Mouse (Mus musculus): ENCODE data around the gene Cemip2. TPM values are rescaled to one million over a fixed set of nuclear protein-coding genes. Genes with fewer than 3 reads are reported as not detected.

Gene Cemip2
- polyA plus RNA-seq, 1 experiment from 2014 or later: 33.8 TPM

DNA sequence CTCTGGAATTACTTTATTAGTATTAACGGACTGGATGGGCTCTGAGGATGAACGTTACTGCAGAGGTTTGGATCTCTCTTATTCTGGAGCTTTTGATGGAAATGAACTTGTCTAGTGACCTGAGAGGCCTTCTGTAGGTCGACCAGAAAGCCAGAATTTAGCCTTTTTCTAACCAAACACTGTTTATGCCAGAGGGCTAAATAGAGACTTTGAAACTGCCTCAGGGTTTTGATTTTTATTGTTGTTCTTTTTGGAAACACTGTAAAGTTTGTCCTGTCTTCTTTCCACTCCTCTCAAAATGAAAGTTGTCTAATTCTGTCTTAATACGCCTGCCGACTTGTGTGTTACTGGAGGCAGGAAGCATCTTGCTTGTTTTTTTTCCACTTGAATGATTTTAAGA lies 46.0 kb downstream of the Cemip2 start:
- peaks cover 60% of the 10 kb centered on the region for H3K36me3 ChIP-seq (ENCODE audit: control insufficient read depth, insufficient read depth, low read length)
- WGBS: 85% methylated on average over 5 of the region's 5 CpGs

DNA sequence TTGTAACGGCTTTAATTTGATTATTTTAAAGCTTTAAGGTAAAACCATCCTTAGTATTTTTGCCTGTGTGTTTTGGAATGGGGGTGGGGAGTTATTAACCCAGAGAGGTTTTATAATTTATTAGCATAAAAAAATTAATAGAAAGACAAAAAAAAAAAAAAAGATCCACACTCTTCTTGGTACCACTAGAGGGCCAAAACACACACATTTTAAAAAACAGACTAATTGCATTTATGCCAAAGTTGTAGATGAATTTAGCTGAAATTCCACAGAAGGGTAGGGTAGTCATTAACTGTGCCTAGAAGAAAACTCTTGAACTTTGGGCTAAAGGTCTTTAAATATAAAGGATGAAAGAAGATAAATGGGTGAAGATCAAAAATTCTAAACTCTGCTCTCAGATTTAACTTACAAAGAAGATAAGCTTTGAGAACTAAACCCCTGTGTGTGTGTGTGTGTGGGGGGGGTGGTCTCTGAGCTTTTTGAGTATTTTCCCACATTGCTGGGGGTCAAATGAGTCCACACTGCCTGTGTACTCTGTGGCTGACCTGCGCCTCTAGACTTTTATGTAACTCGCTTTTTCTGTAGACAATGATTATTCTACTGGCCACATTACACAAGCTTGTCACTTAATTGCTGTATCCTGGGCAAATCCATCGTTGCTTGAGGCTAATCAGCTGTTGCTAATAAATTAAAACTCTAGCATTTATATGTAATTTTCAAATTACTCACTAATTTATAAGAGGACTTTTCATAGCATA lies 47.2 kb downstream of the Cemip2 start:
- no peak overlapping the region for H3K27ac ChIP-seq (replicated peaks; ENCODE audit: low read depth, low read length)
- DNase-seq (ENCODE audit: low spot score): no peak
- peaks cover 7% of the 10 kb centered on the region; the same call in 1 of the 2 replicates for H3K4me1 ChIP-seq (ENCODE audit: control insufficient read depth, insufficient read depth, low read length)
- H3K4me2 ChIP-seq (ENCODE audit: low read depth, low read length): no peak overlapping the region
- no peak overlapping the region for H3K4me3 ChIP-seq (ENCODE audit: low read depth, low read length)
- H3K9me3 ChIP-seq (ENCODE audit: control insufficient read depth, low read length): no peaks in the 10 kb centered on the region
- no peak overlapping the region for H3K9ac ChIP-seq (ENCODE audit: low read depth, low read length)
- no peak for ATAC-seq (ENCODE audit: low read depth)
- 69% methylated on average over 4 of the region's 4 CpGs for WGBS
- H3K27me3 ChIP-seq (replicated peaks; ENCODE audit: control insufficient read depth, insufficient read depth, low read length): no peaks in the 10 kb centered on the region
- H3K36me3 ChIP-seq (ENCODE audit: control insufficient read depth, insufficient read depth, low read length): peaks cover 61% of the 10 kb centered on the region

More for the DNA sequence above, 46.0 kb downstream of the Cemip2 start:
- ATAC-seq (ENCODE audit: low read depth) (no peak), DNase-seq (ENCODE audit: low spot score) (no peak)
- no peaks in the 10 kb centered on the region for H3K9me3 ChIP-seq (ENCODE audit: control insufficient read depth, low read length)
- H3K27me3 ChIP-seq (replicated peaks; ENCODE audit: control insufficient read depth, insufficient read depth, low read length): no peaks in the 10 kb centered on the region
- H3K4me1 ChIP-seq (ENCODE audit: control insufficient read depth, insufficient read depth, low read length): peaks cover 7% of the 10 kb centered on the region; the same call in 1 of the 2 replicates
- H3K9ac ChIP-seq (ENCODE audit: low read depth, low read length): no peak overlapping the region
- no peak overlapping the region for H3K4me2 ChIP-seq (ENCODE audit: low read depth, low read length)
- H3K4me3 ChIP-seq (ENCODE audit: low read depth, low read length): no peak overlapping the region
- no peak overlapping the region for H3K27ac ChIP-seq (replicated peaks; ENCODE audit: low read depth, low read length)

GRCm38 (mm10) chr19:21833416-21833992 lies 55.4 kb downstream of the Cemip2 start:
- Histone ChIP-seq H3K36me3 (ENCODE audit: control insufficient read depth, insufficient read depth, low read length) (peaks cover 81% of the 10 kb centered on the region), H3K4me1 (ENCODE audit: control insufficient read depth, insufficient read depth, low read length) (no peaks in the 10 kb centered on the region), H3K27ac (replicated peaks; ENCODE audit: low read depth, low read length) (peak overlapping the region; percentile 52), H3K4me3 (ENCODE audit: low read depth, low read length) (no peak overlapping the region), H3K4me2 (ENCODE audit: low read depth, low read length) (no peak overlapping the region), H3K9me3 (ENCODE audit: control insufficient read depth, low read length) (no peaks in the 10 kb centered on the region), H3K9ac (ENCODE audit: low read depth, low read length) (no peak overlapping the region), H3K27me3 (replicated peaks; ENCODE audit: control insufficient read depth, insufficient read depth, low read length) (no peaks in the 10 kb centered on the region)
- no peak for ATAC-seq (ENCODE audit: low read depth)
- DNase-seq (ENCODE audit: low spot score): peak; percentile 75
- 55% methylated on average over 12 of the region's 12 CpGs for WGBS

GRCm38 (mm10) chr19:21834952-21835351 lies 56.8 kb downstream of the Cemip2 start:
- H3K4me2 ChIP-seq (ENCODE audit: low read depth, low read length): no peak overlapping the region
- H3K27ac ChIP-seq (replicated peaks; ENCODE audit: low read depth, low read length): no peak overlapping the region
- no peak overlapping the region for H3K4me3 ChIP-seq (ENCODE audit: low read depth, low read length)
- no peaks in the 10 kb centered on the region for H3K9me3 ChIP-seq (ENCODE audit: control insufficient read depth, low read length)
- H3K36me3 ChIP-seq (ENCODE audit: control insufficient read depth, insufficient read depth, low read length): peaks cover 79% of the 10 kb centered on the region
- H3K27me3 ChIP-seq (replicated peaks; ENCODE audit: control insufficient read depth, insufficient read depth, low read length): no peaks in the 10 kb centered on the region
- H3K4me1 ChIP-seq (ENCODE audit: control insufficient read depth, insufficient read depth, low read length): no peaks in the 10 kb centered on the region
- WGBS: 77% methylated on average over 7 of the region's 7 CpGs
- DNase-seq (ENCODE audit: low spot score) (peak; percentile 74), ATAC-seq (ENCODE audit: low read depth) (no peak; the same call in 1 of the 2 replicates)
- H3K9ac ChIP-seq (ENCODE audit: low read depth, low read length): no peak overlapping the region

GRCm38 (mm10) chr19:21850721-21851120 lies 72.6 kb downstream of the Cemip2 start:
- DNase-seq (ENCODE audit: low spot score) (no peak), ATAC-seq (ENCODE audit: low read depth) (no peak)
- WGBS: 90% methylated on average over 10 of the region's 10 CpGs
- no peak overlapping the region for H3K9ac ChIP-seq (ENCODE audit: low read depth, low read length)
- no peaks in the 10 kb centered on the region for H3K4me1 ChIP-seq (ENCODE audit: control insufficient read depth, insufficient read depth, low read length)
- no peak overlapping the region for H3K4me2 ChIP-seq (ENCODE audit: low read depth, low read length)
- H3K27ac ChIP-seq (replicated peaks; ENCODE audit: low read depth, low read length): no peak overlapping the region
- H3K27me3 ChIP-seq (replicated peaks; ENCODE audit: control insufficient read depth, insufficient read depth, low read length): no peaks in the 10 kb centered on the region
- no peaks in the 10 kb centered on the region for H3K9me3 ChIP-seq (ENCODE audit: control insufficient read depth, low read length)
- H3K36me3 ChIP-seq (ENCODE audit: control insufficient read depth, insufficient read depth, low read length): peaks cover 91% of the 10 kb centered on the region
- no peak overlapping the region for H3K4me3 ChIP-seq (ENCODE audit: low read depth, low read length)

DNA sequence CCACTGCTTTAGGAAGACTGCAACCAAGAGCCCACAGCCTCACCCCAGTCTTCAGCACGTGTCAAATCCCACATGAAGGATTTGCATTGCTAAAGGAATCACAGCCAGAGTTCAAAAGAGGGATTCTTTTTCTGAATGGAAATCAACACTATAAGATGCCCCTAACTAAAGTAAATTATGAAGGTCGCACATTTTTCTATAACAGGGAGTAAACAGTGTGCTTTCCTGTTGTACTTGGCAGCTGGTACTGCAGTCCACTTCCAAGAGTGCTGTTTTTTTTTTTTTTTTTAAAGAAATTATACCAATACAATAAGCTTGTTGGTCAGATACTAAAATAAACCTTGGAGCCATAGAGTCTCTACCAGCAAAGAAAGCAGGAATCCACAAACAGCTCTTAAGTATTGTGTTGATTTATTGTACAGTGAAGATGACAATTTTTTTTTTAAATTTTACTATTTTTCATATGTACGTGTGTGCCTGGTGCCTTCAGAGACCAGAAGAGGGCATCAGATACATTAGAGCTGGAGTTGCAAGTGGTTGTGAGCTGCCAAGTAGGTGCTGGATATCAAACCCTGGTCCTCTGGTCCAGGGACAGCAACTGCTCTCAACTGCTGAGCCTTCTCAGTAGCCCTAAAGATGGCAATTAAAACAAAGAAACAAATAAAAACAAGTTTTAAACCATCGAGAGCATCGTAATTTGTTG lies 76.5 kb downstream of the Cemip2 start:
- Histone ChIP-seq H3K4me2 (ENCODE audit: low read depth, low read length) (no peak overlapping the region), H3K9ac (ENCODE audit: low read depth, low read length) (no peak overlapping the region), H3K27ac (replicated peaks; ENCODE audit: low read depth, low read length) (no peak overlapping the region), H3K36me3 (ENCODE audit: control insufficient read depth, insufficient read depth, low read length) (peaks cover 81% of the 10 kb centered on the region), H3K9me3 (ENCODE audit: control insufficient read depth, low read length) (no peaks in the 10 kb centered on the region), H3K4me3 (ENCODE audit: low read depth, low read length) (no peak overlapping the region), H3K27me3 (replicated peaks; ENCODE audit: control insufficient read depth, insufficient read depth, low read length) (no peaks in the 10 kb centered on the region), H3K4me1 (ENCODE audit: control insufficient read depth, insufficient read depth, low read length) (no peaks in the 10 kb centered on the region)
- no peak for DNase-seq (ENCODE audit: low spot score)
- no peak for ATAC-seq (ENCODE audit: low read depth)
- WGBS: 88% methylated on average over 5 of the region's 5 CpGs

DNA sequence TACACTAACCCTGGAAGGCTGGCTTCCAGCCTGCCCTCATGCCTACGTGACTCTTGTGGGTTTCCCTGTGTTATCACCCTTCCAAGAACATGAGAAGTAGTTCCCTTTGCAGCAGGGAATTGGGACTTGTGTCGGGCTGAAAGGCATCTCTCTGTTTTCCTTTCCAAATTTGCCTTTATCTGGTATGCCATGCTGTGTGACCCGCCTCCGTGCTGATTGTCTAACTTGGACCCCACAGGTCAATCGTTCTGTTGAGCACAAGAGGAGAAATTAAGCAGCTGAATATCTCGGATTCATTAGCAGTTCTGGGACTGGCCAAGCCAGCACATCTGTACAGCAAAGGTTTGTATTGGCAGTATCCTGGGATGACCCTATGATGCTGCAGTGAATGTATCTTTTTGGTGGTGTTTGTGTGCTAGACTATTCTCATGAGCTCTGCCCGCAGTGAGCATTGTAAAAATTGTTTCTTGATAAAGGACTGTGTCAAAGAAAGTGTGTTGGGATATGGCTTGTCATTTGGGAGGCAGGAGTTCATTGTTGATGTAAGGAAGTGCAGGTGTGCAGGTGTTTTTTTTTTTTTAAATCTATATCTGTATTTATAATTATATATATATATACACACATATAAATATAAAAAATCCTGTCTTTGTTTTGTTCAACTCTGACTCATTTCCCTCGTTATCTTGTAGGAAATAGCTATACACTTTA lies 77.4 kb downstream of the Cemip2 start:
- WGBS: 90% methylated on average over 8 of the region's 8 CpGs
- no peak overlapping the region for H3K9ac ChIP-seq (ENCODE audit: low read depth, low read length)
- H3K9me3 ChIP-seq (ENCODE audit: control insufficient read depth, low read length): no peaks in the 10 kb centered on the region
- no peak overlapping the region for H3K27ac ChIP-seq (replicated peaks; ENCODE audit: low read depth, low read length)
- DNase-seq (ENCODE audit: low spot score) (no peak), ATAC-seq (ENCODE audit: low read depth) (no peak)
- no peaks in the 10 kb centered on the region for H3K27me3 ChIP-seq (replicated peaks; ENCODE audit: control insufficient read depth, insufficient read depth, low read length)
- peaks cover 72% of the 10 kb centered on the region for H3K36me3 ChIP-seq (ENCODE audit: control insufficient read depth, insufficient read depth, low read length)
- H3K4me2 ChIP-seq (ENCODE audit: low read depth, low read length): no peak overlapping the region
- H3K4me3 ChIP-seq (ENCODE audit: low read depth, low read length): no peak overlapping the region
- H3K4me1 ChIP-seq (ENCODE audit: control insufficient read depth, insufficient read depth, low read length): no peaks in the 10 kb centered on the region

GRCm38 (mm10) chr19:21858846-21859521 lies 80.8 kb downstream of the Cemip2 start:
- H3K4me2 ChIP-seq (ENCODE audit: low read depth, low read length): no peak overlapping the region
- no peak overlapping the region for H3K9ac ChIP-seq (ENCODE audit: low read depth, low read length)
- DNase-seq (ENCODE audit: low spot score): peak; percentile 65
- H3K4me3 ChIP-seq (ENCODE audit: low read depth, low read length): no peak overlapping the region
- H3K9me3 ChIP-seq (ENCODE audit: control insufficient read depth, low read length): no peaks in the 10 kb centered on the region
- no peaks in the 10 kb centered on the region for H3K4me1 ChIP-seq (ENCODE audit: control insufficient read depth, insufficient read depth, low read length)
- ATAC-seq (ENCODE audit: low read depth): peak; percentile 38; the same call in 1 of the 2 replicates
- peaks cover 43% of the 10 kb centered on the region for H3K36me3 ChIP-seq (ENCODE audit: control insufficient read depth, insufficient read depth, low read length)
- WGBS: 57% methylated on average over 12 of the region's 12 CpGs
- H3K27ac ChIP-seq (replicated peaks; ENCODE audit: low read depth, low read length): no peak overlapping the region
- H3K27me3 ChIP-seq (replicated peaks; ENCODE audit: control insufficient read depth, insufficient read depth, low read length): no peaks in the 10 kb centered on the region

Measured in embryonic facial prominence, embryonic 14.5 days (tissue).